Comparison of ENCODE assay signal across 19 mouse cellular contexts in the genomic region with DNA sequence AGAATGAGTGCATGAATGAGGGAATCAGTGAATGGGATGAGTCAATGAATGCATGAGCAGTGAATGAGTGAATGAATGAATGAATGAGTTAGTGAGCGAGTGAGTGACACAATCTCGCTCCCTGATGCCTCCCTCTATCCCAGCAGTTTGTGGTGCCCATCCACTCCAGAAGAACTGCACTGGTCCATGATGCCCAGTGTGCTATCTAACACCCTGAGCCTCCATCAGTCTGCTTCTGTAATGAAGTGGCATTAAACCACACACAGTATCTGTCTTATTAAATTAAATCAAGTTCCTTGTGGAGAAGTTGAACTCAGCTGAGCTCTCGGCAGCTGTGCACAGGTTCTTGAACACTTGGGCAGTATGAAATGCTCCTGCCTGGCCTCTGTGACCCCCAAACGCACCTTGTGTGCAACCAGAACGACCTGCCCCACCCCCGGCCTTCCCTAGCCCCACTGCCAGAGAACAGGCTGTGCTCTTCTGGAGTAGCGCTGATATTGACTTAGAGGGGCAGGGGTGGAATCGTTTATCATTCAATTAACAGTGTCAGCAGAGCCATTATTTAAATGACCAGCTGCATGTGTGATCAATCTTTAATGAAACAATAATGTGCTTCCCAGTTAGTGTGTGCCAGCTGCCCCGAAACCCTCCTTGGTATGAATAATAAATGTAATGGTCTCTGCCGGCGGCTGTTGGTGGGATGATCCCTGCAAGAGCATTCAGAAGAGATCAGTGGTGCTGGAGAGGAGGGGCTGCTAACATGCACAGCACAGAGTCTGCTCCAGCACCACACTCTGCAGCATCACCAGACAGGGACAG. TPM values are rescaled to one million over a fixed set of nuclear protein-coding genes. Genes with fewer than 3 reads are reported as not detected.
DNase-seq lines count a peak whose midpoint lies in the region; ATAC-seq lines count a peak whose summit lies in the region.
"Had no signal": no experiment of that assay in that cellular context is flagged by ENCODE, and none has a peak within 500 bp of the region (broad histone marks: within the 10 kb centered on the region; RNA-seq: fewer than 3 reads in every experiment).

No protein-coding gene starts in this region.

- no peak overlapping the region for H3K27ac ChIP-seq in forebrain, embryonic 12.5 days
- no peak overlapping the region for H3K27ac ChIP-seq in forebrain, embryonic 10.5 days
- H3K27ac ChIP-seq in forebrain, embryonic 16.5 days (ENCODE audit: low read length), result no peak overlapping the region
- peak overlapping the region; percentile 78 for H3K27ac ChIP-seq in neural tube, embryonic 13.5 days (replicated peaks)
- H3K27ac ChIP-seq: heart, embryonic 13.5 days; macrophage had no signal

- no peak overlapping the region for H3K9ac ChIP-seq in forebrain, embryonic 12.5 days
- H3K9ac ChIP-seq in forebrain, embryonic 16.5 days (replicated peaks; ENCODE audit: low read depth, low read length), result no peak overlapping the region
- H3K9ac ChIP-seq in neural tube, embryonic 13.5 days, result no peak overlapping the region; the same call in 1 of the 2 replicates
- H3K9ac ChIP-seq: heart, embryonic 13.5 days had no signal

- DNase-seq in forebrain, embryonic 10.5 days (ENCODE audit: extremely low spot score, low spot score), result no peak
- peak; percentile 59 for DNase-seq in mesoderm, embryonic 11.5 days (ENCODE audit: low read depth, low spot score)
- DNase-seq in heart, postnatal 36 days, result no peak
- DNase-seq in natural killer cell, adult 2 months (ENCODE audit: low spot score in 2 of 2), result no peak
- DNase-seq in adrenal gland, postnatal 10 days, result no peak
- DNase-seq: cerebellum, adult 8-10 months; gastrocnemius, postnatal 25 days; liver; lung, adult 2 months; right cerebral cortex, postnatal 4 days; thymus, postnatal 36 days had no signal

- intact Hi-C loops in heart, postnatal 36 days (cut with DNase I), result no loop called here

- peak; percentile 75 for ATAC-seq in forebrain, embryonic 12.5 days (ENCODE audit: low FRiP score)
- ATAC-seq in forebrain, embryonic 16.5 days, result peak; percentile 58
- ATAC-seq in neural tube, embryonic 13.5 days (ENCODE audit: low read depth), result peak; percentile 84
- ATAC-seq: Patski had no signal

- H3K4me3 ChIP-seq in forebrain, embryonic 12.5 days (replicated peaks), result no peak overlapping the region
- H3K4me3 ChIP-seq in forebrain, embryonic 10.5 days, result no peak overlapping the region
- no peak overlapping the region for H3K4me3 ChIP-seq in forebrain, embryonic 16.5 days (replicated peaks; ENCODE audit: low read length)
- H3K4me3 ChIP-seq in neural tube, embryonic 13.5 days, result no peak overlapping the region
- H3K4me3 ChIP-seq: heart, embryonic 13.5 days had no signal

- 46% methylated on average over 11 of the region's 11 CpGs for WGBS in forebrain, embryonic 12.5 days
- WGBS in forebrain, embryonic 10.5 days, result 70% methylated on average over 11 of the region's 11 CpGs
- WGBS in forebrain, embryonic 16.5 days, result 38% methylated on average over 11 of the region's 11 CpGs
- WGBS in neural tube, embryonic 13.5 days, result 29% methylated on average over 11 of the region's 11 CpGs

- no peaks in the 10 kb centered on the region for H3K9me3 ChIP-seq in forebrain, embryonic 12.5 days
- H3K9me3 ChIP-seq in forebrain, embryonic 10.5 days, result peaks cover 9% of the 10 kb centered on the region; the same call in 1 of the 2 replicates
- H3K9me3 ChIP-seq in forebrain, embryonic 16.5 days (ENCODE audit: control insufficient read depth, low read length), result no peaks in the 10 kb centered on the region
- H3K9me3 ChIP-seq in neural tube, embryonic 13.5 days, result no peaks in the 10 kb centered on the region

- peaks cover 26% of the 10 kb centered on the region for H3K4me1 ChIP-seq in forebrain, embryonic 12.5 days
- H3K4me1 ChIP-seq in forebrain, embryonic 10.5 days, result peaks cover 39% of the 10 kb centered on the region
- H3K4me1 ChIP-seq in forebrain, embryonic 16.5 days (replicated peaks; ENCODE audit: control insufficient read depth, insufficient read depth, low read length), result peaks cover 12% of the 10 kb centered on the region
- peaks cover 35% of the 10 kb centered on the region for H3K4me1 ChIP-seq in neural tube, embryonic 13.5 days (replicated peaks)

- 0 out of 2 replicates have a peak, but pooled peaks cover 10% of the 10 kb centered on the region for H3K27me3 ChIP-seq in forebrain, embryonic 12.5 days
- H3K27me3 ChIP-seq in forebrain, embryonic 10.5 days (ENCODE audit: poor library complexity, severe bottlenecking), result 0 out of 2 replicates have a peak, but pooled peaks cover 3% of the 10 kb centered on the region
- H3K27me3 ChIP-seq in forebrain, embryonic 16.5 days (replicated peaks; ENCODE audit: control insufficient read depth, insufficient read depth, low read length), result no peaks in the 10 kb centered on the region
- peaks cover 17% of the 10 kb centered on the region for H3K27me3 ChIP-seq in neural tube, embryonic 13.5 days

- H3K36me3 ChIP-seq in forebrain, embryonic 12.5 days (replicated peaks), result no peaks in the 10 kb centered on the region
- no peaks in the 10 kb centered on the region for H3K36me3 ChIP-seq in forebrain, embryonic 10.5 days (replicated peaks)
- no peaks in the 10 kb centered on the region for H3K36me3 ChIP-seq in forebrain, embryonic 16.5 days (ENCODE audit: control insufficient read depth, insufficient read depth)
- no peaks in the 10 kb centered on the region for H3K36me3 ChIP-seq in neural tube, embryonic 13.5 days
- H3K36me3 ChIP-seq: heart, embryonic 13.5 days had no signal

- H3K4me2 ChIP-seq in forebrain, embryonic 12.5 days, result no peak overlapping the region; the same call in 1 of the 2 replicates
- no peak overlapping the region for H3K4me2 ChIP-seq in forebrain, embryonic 16.5 days (ENCODE audit: low read length)
- H3K4me2 ChIP-seq in neural tube, embryonic 13.5 days, result 0 out of 2 replicates have a peak overlapping the region, but pooled peaks have one; percentile 18
- H3K4me2 ChIP-seq: heart, embryonic 13.5 days had no signal

RNA-seq across cellular contexts. Expression of a gene that starts 33.0 kb away (rescaled TPM):
- 0.29 TPM in 1 of 2 replicates, not detected in the other for polyA plus RNA-seq in forebrain, embryonic 12.5 days (2016; fragmentation: Nextera tagmentation; extraction: Ambion mirVana)
- not detected in 2 replicates for polyA plus RNA-seq in forebrain, embryonic 10.5 days (2016; fragmentation: Nextera tagmentation; extraction: Ambion mirVana)
- polyA plus RNA-seq in forebrain, embryonic 16.5 days (2015; fragmentation: Nextera tagmentation; extraction: Ambion mirVana), result not detected in 2 replicates
- 0.27 TPM in 1 of 2 replicates, not detected in the other for polyA plus RNA-seq in neural tube, embryonic 13.5 days (2015; fragmentation: Nextera tagmentation; extraction: Ambion mirVana)
- total RNA-seq in heart, postnatal 36 days (2021), result not detected
- under 1 TPM; 0.67 to 0.75 TPM for total RNA-seq in adrenal gland, postnatal 10 days (2021)
- total RNA-seq: gastrocnemius, postnatal 25 days; left cerebral cortex, postnatal 14 days had no signal
- polyA plus RNA-seq: kidney, embryonic 14.5 days; Patski had no signal
